Mouse (Mus musculus): ENCODE measurements around the gene Cttnbp2.

DNA sequence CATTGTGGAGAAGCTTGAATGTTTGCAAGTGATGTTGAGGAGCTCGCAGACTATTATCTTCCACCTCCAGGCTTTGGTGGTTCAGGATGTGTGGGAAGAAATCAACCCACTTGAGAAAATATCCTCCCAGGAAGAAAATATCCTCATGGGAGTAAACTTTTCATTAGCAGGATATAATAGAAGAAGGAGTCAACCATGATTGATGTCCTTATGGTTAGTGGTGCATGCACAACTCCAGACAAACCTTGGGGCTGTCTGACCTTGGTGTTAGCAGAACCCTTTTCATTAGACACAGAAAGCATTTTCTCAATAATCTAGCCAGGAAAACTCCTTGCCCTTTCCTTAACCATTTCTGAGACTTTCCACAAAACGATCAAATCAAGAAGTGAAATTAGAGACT lies 170.4 kb downstream of the Cttnbp2 start:
- no peak for TF ChIP-seq CTCF (IDR thresholded peaks at IDR 0.05; ENCODE audit: control insufficient read depth, insufficient read depth, insufficient replicate concordance, low read depth, low read length)
- no peak for TF ChIP-seq POLR2A (IDR thresholded peaks at IDR 0.05; ENCODE audit: control insufficient read depth, low read depth, low read length)

Measured in testis, adult 2 months (tissue).